Mouse (Mus musculus) kidney, embryonic 15.5 days (tissue): ENCODE measurements at regions not wholly inside any gene's neighbourhood (a gene's known extent, or its start where the extent isn't known, plus 50 kb on each side); places are given as distances from the start of the nearest gene placed in this dataset.

ENCODE experiments used
- ATAC-seq: fragments of 200-750 bp; cut with Nextera tagmentation; replicated peaks from 2 replicates; pipeline ENCODE4 v1.8.0; 2017; ENCODE audit warnings: moderate TSS enrichment; ENCODE audit not compliant: low FRiP score
- H3K27ac ChIP-seq: fragments of 300-500 bp; sonication (generic); 2 replicates; pipeline ENCODE4 v1.5.1; 2015; ENCODE audit warnings: mild to moderate bottlenecking, inconsistent platforms
- H3K27me3 ChIP-seq: fragments of 300-500 bp; sonication (generic); 2 replicates; pipeline ENCODE4 v1.6.1; 2015; ENCODE audit warnings: inconsistent platforms
- H3K36me3 ChIP-seq: fragments of 300-500 bp; sonication (generic); 2 replicates; pipeline ENCODE4 v1.6.1; 2015; ENCODE audit warnings: inconsistent platforms
- H3K4me1 ChIP-seq: fragments of 300-500 bp; sonication (generic); 2 replicates; pipeline ENCODE4 v1.6.1; 2015; ENCODE audit warnings: inconsistent platforms
- H3K4me2 ChIP-seq: fragments of 300-500 bp; sonication (generic); 2 replicates; pipeline ENCODE4 v1.6.1; 2015; ENCODE audit warnings: moderate library complexity, mild to moderate bottlenecking, inconsistent platforms
- H3K4me3 ChIP-seq: fragments of 300-500 bp; sonication (generic); replicated peaks from 2 replicates; pipeline ENCODE4 v1.5.1; 2015; ENCODE audit warnings: mild to moderate bottlenecking, inconsistent platforms
- H3K9ac ChIP-seq: fragments of 300-500 bp; sonication (generic); 2 replicates; pipeline ENCODE4 v1.6.1; 2015; ENCODE audit warnings: mild to moderate bottlenecking, inconsistent platforms
- H3K9me3 ChIP-seq: fragments of 300-500 bp; sonication (generic); replicated peaks from 2 replicates; pipeline ENCODE4 v1.6.1; 2016; ENCODE audit warnings: inconsistent platforms
- whole genome bisulfite sequencing: fragments of 180-500 bp; shearing (Covaris S2); methylation state at CpG from one replicate; pipeline ENCODE4 v1.1.7; 2015; ENCODE audit warnings: mixed read lengths; 5-methylcytosine and 5-hydroxymethylcytosine counted together

DNA sequence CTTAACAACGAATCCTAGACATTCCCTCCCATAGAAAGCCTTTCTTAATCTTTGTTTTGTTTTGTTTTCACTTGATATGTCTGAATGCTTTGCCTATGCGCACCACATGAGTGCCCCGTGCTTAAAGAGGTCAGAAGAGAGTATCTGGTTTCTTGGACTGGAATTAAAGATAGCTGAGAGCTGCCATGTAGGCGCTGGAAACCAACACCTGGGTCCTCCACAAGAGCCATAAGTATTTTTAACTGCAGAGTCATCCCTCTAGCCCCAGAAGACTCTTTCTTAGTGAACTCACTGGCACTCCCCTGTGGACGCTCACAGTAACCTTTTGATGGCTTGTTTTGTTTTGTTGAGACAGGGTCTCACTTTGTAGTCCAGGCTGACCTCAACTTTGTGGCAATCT, 127.5 kb upstream of the Pfn2 start:
- Histone ChIP-seq H3K27me3 (no peaks in the 10 kb centered on the region), H3K4me2 (no peak overlapping the region), H3K36me3 (no peaks in the 10 kb centered on the region), H3K4me1 (peaks cover 23% of the 10 kb centered on the region), H3K4me3 (no peak overlapping the region), H3K9ac (no peak overlapping the region), H3K27ac (no peak overlapping the region), H3K9me3 (no peaks in the 10 kb centered on the region)
- peak; percentile 71 for ATAC-seq
- WGBS, result 37% methylated on average over 5 of the region's 5 CpGs

DNA sequence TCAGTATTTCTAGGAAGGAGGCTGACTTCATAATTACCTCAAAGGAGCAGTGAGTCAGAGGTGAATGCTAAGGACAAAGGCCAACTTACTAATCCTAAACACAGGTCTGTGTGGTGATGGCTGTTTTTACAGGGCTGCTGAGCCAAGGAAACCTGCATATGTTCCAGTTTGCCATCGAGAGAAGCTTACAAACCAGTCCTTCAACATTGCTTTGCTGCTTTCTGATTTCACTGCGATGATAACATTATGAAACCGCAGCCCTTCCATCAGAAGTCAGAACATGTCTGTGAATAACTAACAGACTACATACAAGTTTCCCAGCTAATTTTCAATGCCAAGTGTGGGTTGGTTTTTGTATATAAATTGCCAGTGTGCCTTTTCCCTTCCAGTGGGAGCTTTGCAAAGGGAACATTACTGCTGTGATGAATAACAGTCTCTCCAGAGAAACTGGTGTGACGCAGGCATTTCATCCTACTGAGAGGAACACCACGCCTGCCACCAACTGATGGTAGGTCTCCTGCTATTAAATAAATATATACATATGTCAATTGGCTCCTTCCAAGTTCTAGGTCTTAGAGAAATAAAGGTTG, 128.9 kb upstream of the Pfn2 start:
- ATAC-seq, result no peak
- Histone ChIP-seq H3K27ac (0 out of 2 replicates have a peak overlapping the region, but pooled peaks have one; percentile 2), H3K4me3 (no peak overlapping the region), H3K36me3 (no peaks in the 10 kb centered on the region), H3K9ac (no peak overlapping the region), H3K4me1 (peaks cover 23% of the 10 kb centered on the region), H3K9me3 (no peaks in the 10 kb centered on the region), H3K27me3 (no peaks in the 10 kb centered on the region), H3K4me2 (no peak overlapping the region)
- WGBS, result 77% methylated on average over 5 of the region's 5 CpGs

- H3K4me3 ChIP-seq, result no peak overlapping the region
- H3K4me2 ChIP-seq, result no peak overlapping the region
- H3K4me1 ChIP-seq, result peaks cover 7% of the 10 kb centered on the region; the same call in 1 of the 2 replicates
- H3K27me3 ChIP-seq, result no peaks in the 10 kb centered on the region
- H3K27ac ChIP-seq, result no peak overlapping the region
- H3K9me3 ChIP-seq, result no peaks in the 10 kb centered on the region
- 0 out of 2 replicates have a peak, but pooled peaks have one; percentile 22 for ATAC-seq
- H3K9ac ChIP-seq, result no peak overlapping the region
- 84% methylated on average over 3 of the region's 3 CpGs for WGBS
- no peaks in the 10 kb centered on the region for H3K36me3 ChIP-seq
Observed at GRCm38 (mm10) chr3:57988175-57988574, 140.3 kb upstream of the Pfn2 start.

- Histone ChIP-seq H3K27me3 (no peaks in the 10 kb centered on the region), H3K36me3 (no peaks in the 10 kb centered on the region), H3K27ac (peak overlapping the region; percentile 54; the same call in 1 of the 2 replicates), H3K4me2 (no peak overlapping the region), H3K9ac (no peak overlapping the region), H3K4me1 (peaks cover 7% of the 10 kb centered on the region; the same call in 1 of the 2 replicates), H3K9me3 (no peaks in the 10 kb centered on the region), H3K4me3 (no peak overlapping the region)
- peak; percentile 61 for ATAC-seq
- WGBS, result 52% methylated on average over 1 of the region's 1 CpGs
Observed at GRCm38 (mm10) chr3:57990738-57991137, 142.9 kb upstream of the Pfn2 start.

GRCm38 (mm10) chr3:57998121-57999102, 150.5 kb upstream of the Pfn2 start:
- no peaks in the 10 kb centered on the region for H3K27me3 ChIP-seq
- H3K9me3 ChIP-seq, result no peaks in the 10 kb centered on the region
- no peak for ATAC-seq
- H3K36me3 ChIP-seq, result no peaks in the 10 kb centered on the region
- WGBS, result 79% methylated on average over 6 of the region's 6 CpGs
- H3K4me2 ChIP-seq, result no peak overlapping the region
- no peaks in the 10 kb centered on the region for H3K4me1 ChIP-seq
- H3K9ac ChIP-seq, result no peak overlapping the region
- no peak overlapping the region for H3K27ac ChIP-seq
- H3K4me3 ChIP-seq, result no peak overlapping the region

GRCm38 (mm10) chr3:58002792-58003574, 155.1 kb upstream of the Pfn2 start:
- ATAC-seq, result no peak
- 42% methylated on average over 7 of the region's 7 CpGs for WGBS
- Histone ChIP-seq H3K4me3 (no peak overlapping the region), H3K9ac (no peak overlapping the region), H3K9me3 (no peaks in the 10 kb centered on the region), H3K27ac (no peak overlapping the region), H3K27me3 (no peaks in the 10 kb centered on the region), H3K36me3 (no peaks in the 10 kb centered on the region), H3K4me1 (no peaks in the 10 kb centered on the region), H3K4me2 (no peak overlapping the region)

DNA sequence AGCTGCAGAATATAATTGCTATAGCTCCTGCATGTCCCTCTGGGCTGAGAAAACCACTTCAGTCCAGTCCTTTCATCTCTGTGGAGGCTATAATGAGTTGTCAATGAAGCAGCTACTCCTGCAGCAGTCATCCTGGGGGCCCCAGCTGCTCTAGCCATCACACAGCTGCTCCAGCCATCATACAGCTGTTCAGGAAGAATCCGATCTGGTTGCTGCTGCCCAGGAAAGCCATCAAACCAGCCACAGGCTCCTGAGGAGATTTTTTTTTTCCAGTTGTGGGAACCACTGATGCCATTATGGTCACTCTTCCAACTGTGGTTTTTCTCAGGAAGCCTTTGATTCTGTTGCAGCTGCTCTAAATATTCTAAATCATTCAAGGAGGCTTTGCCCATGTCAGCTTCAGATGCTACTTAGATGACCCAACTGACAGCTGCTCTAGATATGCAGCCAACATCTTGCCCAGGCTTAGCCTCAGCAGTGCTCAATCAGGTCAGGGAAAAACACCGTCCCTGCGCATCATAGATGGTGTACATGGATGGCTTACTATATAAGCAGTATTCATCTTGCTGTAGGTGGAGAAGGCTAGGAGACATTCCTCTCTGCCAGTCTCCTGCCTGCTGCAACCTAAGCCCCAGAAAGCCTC, 177.0 kb upstream of the Pfn2 start:
- H3K27ac ChIP-seq, result no peak overlapping the region
- WGBS, result 66% methylated on average over 3 of the region's 3 CpGs
- H3K27me3 ChIP-seq, result no peaks in the 10 kb centered on the region
- no peaks in the 10 kb centered on the region for H3K9me3 ChIP-seq
- ATAC-seq, result no peak
- H3K4me2 ChIP-seq, result no peak overlapping the region
- no peaks in the 10 kb centered on the region for H3K36me3 ChIP-seq
- no peaks in the 10 kb centered on the region for H3K4me1 ChIP-seq
- no peak overlapping the region for H3K4me3 ChIP-seq
- no peak overlapping the region for H3K9ac ChIP-seq

GRCm38 (mm10) chr3:58049618-58050017, 201.7 kb upstream of the Pfn2 start:
- WGBS, result 84% methylated on average over 1 of the region's 1 CpGs
- no peak overlapping the region for H3K4me3 ChIP-seq
- no peak for ATAC-seq

GRCm38 (mm10) chr3:58054726-58055125, 206.8 kb upstream of the Pfn2 start:
- H3K4me1 ChIP-seq, result peaks cover 4% of the 10 kb centered on the region; the same call in 1 of the 2 replicates
- H3K9ac ChIP-seq, result no peak overlapping the region
- H3K27ac ChIP-seq, result no peak overlapping the region
- 80% methylated on average over 7 of the region's 7 CpGs for WGBS
- H3K27me3 ChIP-seq, result no peaks in the 10 kb centered on the region
- no peak for ATAC-seq
- H3K36me3 ChIP-seq, result no peaks in the 10 kb centered on the region
- no peaks in the 10 kb centered on the region for H3K9me3 ChIP-seq
- H3K4me3 ChIP-seq, result no peak overlapping the region
- no peak overlapping the region for H3K4me2 ChIP-seq

More at GRCm38 (mm10) chr3:58049618-58050017, 201.7 kb upstream of the Pfn2 start:
- H3K4me2 ChIP-seq, result no peak overlapping the region
- no peaks in the 10 kb centered on the region for H3K36me3 ChIP-seq
- no peak overlapping the region for H3K9ac ChIP-seq
- no peaks in the 10 kb centered on the region for H3K27me3 ChIP-seq
- H3K27ac ChIP-seq, result no peak overlapping the region
- H3K9me3 ChIP-seq, result no peaks in the 10 kb centered on the region
- no peaks in the 10 kb centered on the region for H3K4me1 ChIP-seq

- Histone ChIP-seq H3K4me1 (peaks cover 4% of the 10 kb centered on the region; the same call in 1 of the 2 replicates), H3K9ac (no peak overlapping the region), H3K27me3 (no peaks in the 10 kb centered on the region), H3K9me3 (no peaks in the 10 kb centered on the region), H3K36me3 (no peaks in the 10 kb centered on the region), H3K4me3 (no peak overlapping the region), H3K27ac (no peak overlapping the region), H3K4me2 (no peak overlapping the region)
- WGBS, result 88% methylated on average over 4 of the region's 4 CpGs
- no peak for ATAC-seq
Observed at GRCm38 (mm10) chr3:58055181-58055580, 207.3 kb upstream of the Pfn2 start.

- no peak for ATAC-seq
Observed at GRCm38 (mm10) chr3:58056191-58057063, 208.5 kb upstream of the Pfn2 start.

More at GRCm38 (mm10) chr3:58056191-58057063, 208.5 kb upstream of the Pfn2 start:
- peaks cover 4% of the 10 kb centered on the region; the same call in 1 of the 2 replicates for H3K4me1 ChIP-seq
- no peaks in the 10 kb centered on the region for H3K9me3 ChIP-seq
- no peak overlapping the region for H3K4me2 ChIP-seq
- no peaks in the 10 kb centered on the region for H3K36me3 ChIP-seq
- H3K27me3 ChIP-seq, result no peaks in the 10 kb centered on the region
- WGBS, result 59% methylated on average over 10 of the region's 10 CpGs
- H3K9ac ChIP-seq, result no peak overlapping the region
- no peak overlapping the region for H3K4me3 ChIP-seq
- no peak overlapping the region for H3K27ac ChIP-seq
